Mouse (Mus musculus) limb, embryonic 14.5 days (tissue): ENCODE measurements around the gene Taf1d. TPM values are rescaled to one million over a fixed set of nuclear protein-coding genes. Genes with fewer than 3 reads are reported as not detected.

Source experiments
- ATAC-seq: fragments of 200-750 bp; cut with Nextera tagmentation; 2 replicates; pipeline ENCODE4 v1.8.0; 2017; ENCODE audit warnings: low read depth, moderate number of reproducible peaks, moderate TSS enrichment; ENCODE audit not compliant: low FRiP score
- DNase-seq: peaks from one replicate; pipeline ENCODE4 v3.0.0-alpha.2; 2015; ENCODE audit warnings: low spot score
- H3K27ac ChIP-seq: fragments of 300-500 bp; sonication (generic); replicated peaks from 2 replicates; pipeline ENCODE4 v1.5.1; 2014; ENCODE audit warnings: low read depth, mild to moderate bottlenecking, low read length, moderate library complexity, mixed read lengths
- H3K27me3 ChIP-seq: fragments of 300-500 bp; sonication (generic); 2 replicates; pipeline ENCODE4 v1.6.1; 2014; ENCODE audit warnings: low read length, mixed read lengths; ENCODE audit not compliant: control insufficient read depth, insufficient read depth
- H3K36me3 ChIP-seq: fragments of 300-500 bp; sonication (generic); 2 replicates; pipeline ENCODE4 v1.6.1; 2014; ENCODE audit warnings: mild to moderate bottlenecking, low read length, moderate library complexity, mixed read lengths; ENCODE audit not compliant: control insufficient read depth, insufficient read depth
- H3K4me1 ChIP-seq: fragments of 300-500 bp; sonication (generic); 2 replicates; pipeline ENCODE4 v1.6.1; 2014; ENCODE audit warnings: antibody characterized with exemption, low read length, mixed read lengths; ENCODE audit not compliant: control insufficient read depth, insufficient read depth
- H3K4me2 ChIP-seq: fragments of 300-500 bp; sonication (generic); replicated peaks from 2 replicates; pipeline ENCODE4 v1.6.1; 2014; ENCODE audit warnings: low read depth, mild to moderate bottlenecking, low read length, moderate library complexity; ENCODE audit not compliant: severe bottlenecking
- H3K4me3 ChIP-seq: fragments of 300-500 bp; sonication (generic); replicated peaks from 2 replicates; pipeline ENCODE4 v1.5.1; 2014; ENCODE audit warnings: low read length
- H3K9ac ChIP-seq: fragments of 300-500 bp; sonication (generic); 2 replicates; pipeline ENCODE4 v1.6.1; 2014; ENCODE audit warnings: mild to moderate bottlenecking, low read depth, low read length, moderate library complexity; ENCODE audit not compliant: severe bottlenecking
- H3K9me3 ChIP-seq: fragments of 300-500 bp; sonication (generic); 2 replicates; pipeline ENCODE4 v1.6.1; 2016; ENCODE audit warnings: low read length; ENCODE audit not compliant: control insufficient read depth
- POLR2A ChIP-seq: fragments of 200-500 bp; IDR thresholded peaks from 2 replicates; pipeline ENCODE4 v1.8.0; 2012; ENCODE audit warnings: inconsistent platforms, mild to moderate bottlenecking, moderate library complexity, borderline replicate concordance; ENCODE audit not compliant: insufficient read depth, insufficient read length; ENCODE audit errors: extremely low read depth
- WGBS: fragments of 180-500 bp; shearing (Covaris S2); extraction: QIAGEN DNeasy Blood & Tissue Kit; methylation state at CpG from one replicate; pipeline ENCODE4 v1.1.7; 2014; 5-methylcytosine and 5-hydroxymethylcytosine counted together
- polyA plus RNA-seq, 2 experiments: library from polyadenylated mRNA; depleted of rRNA in 1 of 2; stranded (reverse) in 1 of 2; unstranded in 1 of 2; fragments of >200 nt; fragmentation: Nextera tagmentation in 1 of 2; extraction: Ambion mirVana in 1 of 2; gene quantifications; 2 replicates each; pipeline versions ENCODE4 v1.2.1 to v1.2.3; 2012 to 2014

Taf1d gene
- polyA plus RNA-seq, 2 experiments = 66.5 to 131 TPM

DNA sequence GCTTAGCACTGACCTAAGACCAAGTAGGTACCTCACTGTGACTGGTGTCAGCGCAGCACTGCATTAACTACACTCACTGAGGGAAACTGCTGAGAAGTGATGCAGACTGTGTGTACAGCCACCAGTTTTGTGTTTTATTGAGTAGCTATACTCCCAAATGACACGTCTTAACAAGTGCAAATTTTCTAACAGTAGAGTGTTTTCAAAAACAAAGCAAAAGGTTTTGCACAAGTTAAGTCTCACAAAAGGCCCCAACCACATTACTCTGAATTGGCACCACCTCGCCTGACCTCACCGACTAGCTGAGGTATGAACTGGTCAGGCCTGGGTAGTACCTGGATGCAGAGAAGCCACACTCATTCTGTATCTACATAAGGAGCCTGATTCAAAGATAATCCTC, 29.2 kb upstream of the Taf1d start:
- peaks cover 48% of the 10 kb centered on the region for H3K36me3 ChIP-seq
- no peak overlapping the region for H3K4me2 ChIP-seq
- no peak for TF ChIP-seq POLR2A
- H3K4me1 ChIP-seq = peaks cover 12% of the 10 kb centered on the region
- H3K9me3 ChIP-seq = no peaks in the 10 kb centered on the region
- H3K27me3 ChIP-seq = no peaks in the 10 kb centered on the region
- DNase-seq = no peak
- no peak overlapping the region for H3K27ac ChIP-seq
- 93% methylated on average over 4 of the region's 4 CpGs for WGBS
- no peak for ATAC-seq
- H3K4me3 ChIP-seq = no peak overlapping the region
- H3K9ac ChIP-seq = no peak overlapping the region

DNA sequence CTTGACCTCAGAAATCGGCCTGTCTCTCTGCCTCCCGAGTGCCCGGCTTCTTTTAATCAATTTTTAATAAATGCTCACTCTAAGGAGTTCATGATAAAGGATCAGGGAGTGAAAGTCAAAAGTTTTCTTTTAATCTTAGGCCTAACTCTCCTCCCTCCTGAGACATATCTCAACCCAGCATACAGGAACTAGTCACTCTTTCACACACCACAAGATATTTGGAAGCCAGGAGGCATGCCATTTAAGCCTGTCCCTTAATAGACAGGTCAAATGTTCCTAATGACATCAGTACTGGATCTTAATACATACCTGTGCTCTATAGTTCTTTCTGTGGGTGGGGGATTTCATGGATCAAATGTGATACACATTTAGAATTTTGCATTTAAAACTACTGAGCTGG, 27.7 kb upstream of the Taf1d start:
- Histone ChIP-seq H3K4me2 (no peak overlapping the region), H3K9ac (no peak overlapping the region), H3K36me3 (peaks cover 33% of the 10 kb centered on the region), H3K27me3 (no peaks in the 10 kb centered on the region), H3K4me1 (peaks cover 12% of the 10 kb centered on the region), H3K4me3 (no peak overlapping the region), H3K9me3 (no peaks in the 10 kb centered on the region), H3K27ac (no peak overlapping the region)
- ATAC-seq (no peak), DNase-seq (no peak)
- 96% methylated on average over 3 of the region's 3 CpGs for WGBS
- no peak for TF ChIP-seq POLR2A

DNA sequence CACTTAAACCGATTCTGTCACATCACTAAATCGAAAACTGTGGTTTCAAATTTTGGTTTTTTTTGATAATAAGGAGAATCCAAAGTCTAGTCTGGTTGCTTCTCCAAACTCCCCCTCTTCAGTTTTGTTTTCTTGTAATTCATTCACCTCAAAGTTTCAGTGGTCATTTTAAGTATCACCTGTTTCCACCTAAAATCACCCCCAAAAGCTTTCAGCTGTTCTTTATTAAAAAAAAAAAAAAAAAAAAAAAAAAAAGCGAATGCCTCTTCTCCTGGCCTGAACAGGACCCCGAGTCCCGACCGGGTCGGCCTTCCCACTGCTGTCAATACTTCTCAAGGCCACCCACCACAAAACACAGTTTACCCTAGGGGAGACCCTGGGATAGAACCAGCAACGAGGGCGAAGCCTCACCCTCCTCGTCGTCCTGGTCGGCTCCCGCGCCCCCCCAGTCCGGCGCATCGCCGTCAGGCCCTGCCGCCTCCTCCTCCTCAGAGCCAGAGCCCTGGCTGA, 26.8 kb upstream of the Taf1d start:
- Histone ChIP-seq H3K4me1 (peaks cover 12% of the 10 kb centered on the region), H3K9me3 (no peaks in the 10 kb centered on the region), H3K36me3 (peaks cover 24% of the 10 kb centered on the region), H3K4me3 (peak overlapping the region; percentile 94), H3K27me3 (no peaks in the 10 kb centered on the region), H3K27ac (peak overlapping the region; percentile 86), H3K9ac (peak overlapping the region; percentile 98), H3K4me2 (peak overlapping the region; percentile 60)
- 8% methylated on average over 19 of the region's 19 CpGs for WGBS
- DNase-seq (no peak), ATAC-seq (no peak; the same call in 1 of the 2 replicates)
- TF ChIP-seq POLR2A = no peak

DNA sequence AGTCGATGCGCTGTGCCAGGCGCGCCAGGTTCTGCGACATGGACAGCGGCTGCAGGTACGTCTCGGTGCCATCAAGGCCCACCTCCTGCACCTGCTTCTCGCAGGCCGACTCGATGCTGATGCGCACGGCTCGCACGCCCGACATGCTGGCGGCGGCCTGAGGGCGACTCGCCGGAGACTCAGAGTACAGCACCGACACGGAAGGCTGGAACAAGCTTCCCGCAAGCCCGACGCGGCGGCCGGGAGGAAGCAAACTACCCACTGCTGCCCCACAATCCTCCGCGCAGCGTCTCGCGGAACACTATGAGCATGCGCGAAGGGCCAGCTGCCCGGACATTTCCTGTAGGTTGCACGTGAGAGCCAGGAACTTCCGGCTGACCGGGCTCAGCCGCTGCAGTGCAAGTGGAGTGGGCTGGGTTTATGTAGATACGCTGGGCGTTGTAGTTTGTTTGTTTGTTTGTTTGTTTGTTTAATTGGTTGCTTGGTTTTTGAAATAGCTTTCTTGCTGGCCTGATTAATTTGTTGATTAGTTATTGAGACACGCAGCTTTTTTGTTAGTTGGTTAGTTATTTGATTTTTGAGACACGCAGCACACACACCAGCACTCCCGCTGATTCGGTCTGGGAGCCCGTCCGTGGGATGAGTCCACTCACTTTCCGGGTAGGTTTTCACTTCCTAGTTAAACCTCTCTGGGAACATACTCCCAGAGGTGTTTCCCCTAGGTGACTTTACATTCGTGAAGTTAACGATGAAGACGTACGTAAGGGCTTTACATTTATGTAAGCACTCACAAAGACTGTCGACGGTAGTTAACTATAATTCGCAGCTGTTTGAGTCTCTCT, 26.1 kb upstream of the Taf1d start, which contains the start of gene Med17:
TSS of gene Med17 (minus strand) at position 283 of the 842 bp plus-strand sequence.
- ATAC-seq = peak; percentile 98
- DNase-seq = peak; percentile 96
- Histone ChIP-seq H3K27ac (peak within 1 kb of the TSS; percentile 86), H3K9me3 (no peaks in the 10 kb centered on the region), H3K4me2 (peak within 1 kb of the TSS; percentile 60), H3K4me1 (peaks cover 12% of the 10 kb centered on the region), H3K4me3 (peak within 1 kb of the TSS; percentile 94), H3K36me3 (peaks cover 18% of the 10 kb centered on the region), H3K9ac (peak within 1 kb of the TSS; percentile 98), H3K27me3 (no peaks in the 10 kb centered on the region)
- under 1% methylated on average over 49 of the region's 57 CpGs for WGBS
- TF ChIP-seq POLR2A = peak; percentile 80; the same call in 1 of the 2 replicates

DNA sequence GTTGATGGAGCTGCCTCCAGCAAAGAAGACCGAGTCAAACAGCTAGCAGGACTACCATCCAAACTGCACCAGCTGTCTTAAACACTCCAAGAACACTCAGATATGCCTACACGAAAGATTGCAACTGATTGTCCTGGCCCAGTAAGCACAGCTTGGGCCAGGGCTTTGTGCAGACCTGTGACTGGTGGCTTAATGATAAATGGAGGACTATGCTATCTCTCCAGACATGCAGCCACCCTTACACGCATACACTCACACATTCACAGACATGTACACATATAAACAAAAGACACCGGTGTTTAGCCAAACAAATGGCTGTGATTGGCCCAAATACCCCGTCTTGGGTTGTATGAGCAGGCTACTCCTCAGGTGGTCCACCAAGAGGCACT, 25.5 kb upstream of the Taf1d start:
- Histone ChIP-seq H3K27me3 (no peaks in the 10 kb centered on the region), H3K9ac (peak overlapping the region; percentile 98), H3K4me1 (peaks cover 12% of the 10 kb centered on the region), H3K27ac (peak overlapping the region; percentile 63; the same call in 1 of the 2 replicates), H3K4me3 (peak overlapping the region; percentile 94), H3K36me3 (peaks cover 11% of the 10 kb centered on the region), H3K9me3 (no peaks in the 10 kb centered on the region), H3K4me2 (peak overlapping the region; percentile 60)
- ATAC-seq = no peak
- 50% methylated on average over 5 of the region's 5 CpGs for WGBS
- DNase-seq = no peak
- TF ChIP-seq POLR2A = no peak
